Mouse (Mus musculus) limb, embryonic 14.5 days (tissue): ENCODE data around the gene Gm8947. TPM values are rescaled to one million over a fixed set of nuclear protein-coding genes. Genes with fewer than 3 reads are reported as not detected.
"Not testable (repeated sequence)": the region's sequence is repeated elsewhere in the genome, so short reads cannot be mapped to it uniquely, and the experiment has no call there.

Experiments used
- ATAC-seq: fragments of 200-750 bp; cut with Nextera tagmentation; 2 replicates; pipeline ENCODE4 v1.8.0; 2017; ENCODE audit warnings: low read depth, moderate number of reproducible peaks, moderate TSS enrichment; ENCODE audit not compliant: low FRiP score
- DNase-seq: peaks from one replicate; pipeline ENCODE4 v3.0.0-alpha.2; 2015; ENCODE audit warnings: low spot score
- H3K27ac ChIP-seq: fragments of 300-500 bp; sonication (generic); replicated peaks from 2 replicates; pipeline ENCODE4 v1.5.1; 2014; ENCODE audit warnings: low read depth, mild to moderate bottlenecking, low read length, moderate library complexity, mixed read lengths
- H3K27me3 ChIP-seq: fragments of 300-500 bp; sonication (generic); 2 replicates; pipeline ENCODE4 v1.6.1; 2014; ENCODE audit warnings: low read length, mixed read lengths; ENCODE audit not compliant: control insufficient read depth, insufficient read depth
- H3K36me3 ChIP-seq: fragments of 300-500 bp; sonication (generic); 2 replicates; pipeline ENCODE4 v1.6.1; 2014; ENCODE audit warnings: mild to moderate bottlenecking, low read length, moderate library complexity, mixed read lengths; ENCODE audit not compliant: control insufficient read depth, insufficient read depth
- H3K4me1 ChIP-seq: fragments of 300-500 bp; sonication (generic); 2 replicates; pipeline ENCODE4 v1.6.1; 2014; ENCODE audit warnings: antibody characterized with exemption, low read length, mixed read lengths; ENCODE audit not compliant: control insufficient read depth, insufficient read depth
- H3K4me2 ChIP-seq: fragments of 300-500 bp; sonication (generic); replicated peaks from 2 replicates; pipeline ENCODE4 v1.6.1; 2014; ENCODE audit warnings: low read depth, mild to moderate bottlenecking, low read length, moderate library complexity; ENCODE audit not compliant: severe bottlenecking
- H3K4me3 ChIP-seq: fragments of 300-500 bp; sonication (generic); replicated peaks from 2 replicates; pipeline ENCODE4 v1.5.1; 2014; ENCODE audit warnings: low read length
- H3K9ac ChIP-seq: fragments of 300-500 bp; sonication (generic); 2 replicates; pipeline ENCODE4 v1.6.1; 2014; ENCODE audit warnings: mild to moderate bottlenecking, low read depth, low read length, moderate library complexity; ENCODE audit not compliant: severe bottlenecking
- H3K9me3 ChIP-seq: fragments of 300-500 bp; sonication (generic); 2 replicates; pipeline ENCODE4 v1.6.1; 2016; ENCODE audit warnings: low read length; ENCODE audit not compliant: control insufficient read depth
- POLR2A ChIP-seq: fragments of 200-500 bp; IDR thresholded peaks from 2 replicates; pipeline ENCODE4 v1.8.0; 2012; ENCODE audit warnings: inconsistent platforms, mild to moderate bottlenecking, moderate library complexity, borderline replicate concordance; ENCODE audit not compliant: insufficient read depth, insufficient read length; ENCODE audit errors: extremely low read depth
- WGBS: fragments of 180-500 bp; shearing (Covaris S2); extraction: QIAGEN DNeasy Blood & Tissue Kit; methylation state at CpG from one replicate; pipeline ENCODE4 v1.1.7; 2014; 5-methylcytosine and 5-hydroxymethylcytosine counted together
- polyA plus RNA-seq, 2 experiments: library from polyadenylated mRNA; depleted of rRNA in 1 of 2; stranded (reverse) in 1 of 2; unstranded in 1 of 2; fragments of >200 nt; fragmentation: Nextera tagmentation in 1 of 2; extraction: Ambion mirVana in 1 of 2; gene quantifications; 2 replicates each; pipeline versions ENCODE4 v1.2.1 to v1.2.3; 2012 to 2014

Gene Gm8947
- polyA plus RNA-seq, 2 experiments, result 0.06 TPM; not detected in 1

DNA sequence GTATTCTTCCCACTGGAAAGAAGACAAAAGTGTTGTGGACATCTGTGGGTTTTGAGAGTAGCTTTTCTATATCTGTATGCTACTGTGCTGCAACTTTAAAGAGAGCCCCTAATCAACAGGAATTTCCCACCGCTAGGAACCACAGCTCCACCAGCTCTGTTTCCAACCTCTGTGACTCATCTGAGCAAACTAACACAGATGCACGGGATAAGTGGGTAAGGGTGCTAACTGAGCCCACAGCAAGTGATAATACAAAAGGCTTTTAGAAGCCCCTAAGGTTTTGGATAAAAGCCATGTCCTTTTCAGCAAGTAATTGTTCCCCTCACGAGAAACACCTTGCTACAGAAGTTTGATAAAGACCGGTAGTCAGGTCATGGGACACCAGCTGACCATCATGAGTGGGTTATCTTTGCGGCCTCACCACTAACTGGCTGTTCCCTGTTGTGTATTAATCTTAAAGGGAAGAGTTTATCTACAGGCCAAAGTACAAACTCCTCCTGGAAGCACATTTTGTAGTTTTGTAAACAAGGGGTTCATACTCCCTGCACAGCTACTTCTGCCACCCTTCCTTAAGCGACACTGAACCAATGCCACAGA is 39.0 kb upstream of the Gm8947 start:
- no peak for TF ChIP-seq POLR2A
- Histone ChIP-seq H3K27me3 (no peaks in the 10 kb centered on the region), H3K4me3 (no peak overlapping the region), H3K4me1 (no peaks in the 10 kb centered on the region), H3K9ac (no peak overlapping the region), H3K36me3 (no peaks in the 10 kb centered on the region), H3K4me2 (no peak overlapping the region), H3K9me3 (no peaks in the 10 kb centered on the region), H3K27ac (no peak overlapping the region)
- no peak for ATAC-seq
- WGBS, result 83% methylated on average over 6 of the region's 6 CpGs
- DNase-seq, result no peak

DNA sequence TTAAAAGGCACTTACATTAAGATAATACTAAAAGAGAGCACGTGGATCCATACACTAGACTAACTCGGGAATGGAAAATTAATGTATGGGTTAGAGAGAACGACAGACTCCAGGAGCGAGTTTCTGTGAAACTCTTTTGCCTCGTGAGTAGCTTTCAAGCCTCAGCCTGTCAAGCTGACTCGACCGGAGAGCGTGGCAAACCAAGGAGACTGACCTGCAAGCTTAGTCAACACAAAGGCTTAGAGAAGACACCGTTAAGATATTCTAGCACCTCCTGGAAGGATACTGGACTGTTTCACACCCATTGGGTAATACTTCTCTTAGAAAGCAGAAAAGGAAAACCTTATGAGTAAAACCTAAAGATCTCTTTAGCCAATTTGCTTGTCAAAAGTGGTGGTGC is 38.0 kb upstream of the Gm8947 start:
- ATAC-seq, H3K9me3 ChIP-seq, H3K27ac ChIP-seq, DNase-seq, H3K36me3 ChIP-seq, H3K27me3 ChIP-seq, H3K4me3 ChIP-seq, H3K9ac ChIP-seq, H3K4me1 ChIP-seq, H3K4me2 ChIP-seq: not testable (repeated sequence)
- WGBS, result 94% methylated on average over 9 of the region's 9 CpGs

DNA sequence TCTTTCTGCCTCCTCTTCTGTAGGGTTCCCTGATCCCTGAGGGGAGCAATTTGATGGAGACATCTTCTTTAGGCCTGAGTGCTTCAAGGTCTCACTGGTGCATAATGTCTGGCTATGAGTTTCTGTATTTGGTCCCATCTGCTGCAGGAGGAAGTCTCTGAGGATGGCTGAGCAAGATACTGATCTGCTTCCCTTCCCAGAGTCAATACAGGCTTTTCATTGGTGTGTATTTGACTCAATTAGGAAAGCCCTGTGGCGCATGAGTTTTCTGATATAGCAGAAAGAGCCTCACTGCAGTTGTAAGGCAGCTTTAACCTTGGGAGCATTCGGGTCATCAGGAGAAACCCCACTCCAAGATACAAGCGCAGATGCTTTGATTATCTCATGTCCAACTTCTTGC is 36.0 kb upstream of the Gm8947 start:
- Histone ChIP-seq H3K36me3 (no peaks in the 10 kb centered on the region), H3K4me1 (no peaks in the 10 kb centered on the region), H3K27me3 (no peaks in the 10 kb centered on the region), H3K4me2 (no peak overlapping the region), H3K9me3 (no peaks in the 10 kb centered on the region), H3K4me3 (no peak overlapping the region), H3K9ac (no peak overlapping the region), H3K27ac (no peak overlapping the region)
- 88% methylated on average over 3 of the region's 3 CpGs for WGBS
- no peak for TF ChIP-seq POLR2A
- ATAC-seq (no peak), DNase-seq (no peak)

DNA sequence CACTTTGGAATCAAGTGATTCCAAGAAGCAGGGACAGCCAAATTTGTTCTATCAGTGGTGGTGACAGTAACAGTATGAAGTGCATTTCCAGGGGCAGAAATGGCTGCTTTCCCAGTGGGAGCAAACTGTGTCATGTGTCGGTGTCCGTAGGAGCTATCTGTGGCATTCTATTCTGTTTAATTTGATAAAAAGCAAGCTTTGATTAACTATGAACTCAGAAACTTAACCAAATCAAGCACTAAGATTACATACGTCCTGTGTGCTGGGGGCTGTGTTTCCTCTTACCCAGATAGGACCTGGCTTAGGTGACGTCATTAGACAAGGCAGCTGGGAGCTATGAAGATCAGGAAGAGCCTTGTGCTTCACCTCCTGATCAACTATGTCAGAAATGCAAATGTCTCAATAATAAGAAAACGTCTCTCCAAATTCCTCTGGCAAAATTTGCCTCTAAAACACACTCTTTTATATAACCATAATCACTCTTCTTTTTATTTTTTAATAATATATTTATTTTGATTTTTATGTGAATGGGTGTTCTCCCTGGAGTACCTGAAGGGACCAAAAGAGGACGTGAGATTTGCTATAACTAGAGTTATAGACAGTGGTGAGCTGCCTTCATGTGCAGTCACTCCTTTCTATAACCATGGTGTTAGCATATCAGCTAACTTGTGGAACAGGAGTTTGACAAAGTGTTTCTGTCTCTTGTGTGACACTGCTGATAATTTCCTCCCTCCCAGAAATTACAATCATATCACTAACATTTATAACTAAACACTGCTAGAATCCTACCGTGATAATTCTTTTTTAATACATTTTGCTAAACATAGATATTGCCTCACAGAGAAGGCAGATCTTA is 35.2 kb upstream of the Gm8947 start:
- Histone ChIP-seq H3K4me1 (no peaks in the 10 kb centered on the region), H3K27ac (no peak overlapping the region), H3K4me2 (no peak overlapping the region), H3K4me3 (no peak overlapping the region), H3K36me3 (no peaks in the 10 kb centered on the region), H3K27me3 (no peaks in the 10 kb centered on the region), H3K9me3 (no peaks in the 10 kb centered on the region), H3K9ac (no peak overlapping the region)
- no peak for TF ChIP-seq POLR2A
- ATAC-seq (no peak), DNase-seq (no peak)
- 76% methylated on average over 7 of the region's 7 CpGs for WGBS

DNA sequence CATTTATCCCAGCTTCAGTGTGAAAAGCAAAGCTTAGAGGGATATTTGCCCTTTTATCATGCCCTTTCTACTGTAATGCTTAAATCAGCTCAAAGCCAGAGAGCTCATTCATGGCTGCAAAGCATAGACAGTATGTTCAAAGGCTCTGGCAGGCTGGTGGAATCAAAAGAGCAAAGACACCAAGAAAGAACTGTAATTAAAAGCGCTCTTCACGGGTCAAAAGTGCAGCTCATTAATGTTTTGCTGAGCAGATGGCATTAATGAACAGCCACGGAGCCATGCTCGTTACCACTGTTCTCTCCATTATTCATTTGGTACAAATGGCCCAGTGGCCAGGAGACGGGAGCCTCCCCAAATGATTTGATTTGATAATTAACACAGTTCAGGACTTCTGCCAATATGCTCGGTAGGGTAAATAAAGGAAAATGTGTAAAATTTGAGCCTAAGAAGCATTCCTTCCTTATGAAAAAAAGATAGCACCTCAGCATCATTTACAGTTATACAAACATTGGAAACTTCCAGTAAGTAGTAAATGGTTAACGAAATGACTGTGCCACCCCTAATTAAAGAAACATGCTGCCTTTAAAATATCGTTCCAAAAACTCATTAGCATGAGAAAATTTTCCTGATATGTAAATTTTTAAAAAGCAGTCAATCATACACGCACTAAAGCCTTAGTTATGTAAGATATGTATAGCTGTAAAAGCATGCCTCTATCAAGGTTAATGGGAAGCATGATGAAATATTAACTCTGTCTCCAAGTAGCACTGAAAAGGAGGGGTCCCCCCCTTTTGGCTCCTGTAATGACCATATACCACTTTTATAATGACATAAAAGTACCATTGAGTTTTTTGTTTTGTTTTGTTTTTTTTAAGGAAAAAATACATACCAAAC is 34.0 kb upstream of the Gm8947 start:
- Histone ChIP-seq H3K27me3 (no peaks in the 10 kb centered on the region), H3K4me1 (no peaks in the 10 kb centered on the region), H3K9me3 (no peaks in the 10 kb centered on the region), H3K4me2 (no peak overlapping the region), H3K36me3 (no peaks in the 10 kb centered on the region), H3K4me3 (no peak overlapping the region), H3K27ac (no peak overlapping the region), H3K9ac (no peak overlapping the region)
- WGBS, result 30% methylated on average over 9 of the region's 9 CpGs
- no peak for TF ChIP-seq POLR2A
- ATAC-seq (no peak), DNase-seq (no peak)
